Mouse (Mus musculus): ENCODE results near the gene Dok7. TPM values are rescaled to one million over a fixed set of nuclear protein-coding genes. Genes with fewer than 3 reads are reported as not detected.

The Dok7 gene
- polyA plus RNA-seq, 2 experiments = 4.7 to 11.0 TPM

GRCm38 (mm10) chr5:35088785-35089613 is 32.4 kb downstream of the Dok7 start:
- Histone ChIP-seq H3K4me2 (replicated peaks; ENCODE audit: low read depth, low read length, severe bottlenecking) (no peak overlapping the region), H3K9ac (ENCODE audit: low read depth, low read length, severe bottlenecking) (no peak overlapping the region), H3K36me3 (ENCODE audit: control insufficient read depth, insufficient read depth, low read length) (peaks cover 27% of the 10 kb centered on the region), H3K27me3 (ENCODE audit: control insufficient read depth, insufficient read depth, low read length) (no peaks in the 10 kb centered on the region), H3K9me3 (ENCODE audit: control insufficient read depth, low read length) (no peaks in the 10 kb centered on the region), H3K27ac (replicated peaks; ENCODE audit: low read depth, low read length) (no peak overlapping the region), H3K4me1 (ENCODE audit: control insufficient read depth, insufficient read depth, low read length) (no peaks in the 10 kb centered on the region), H3K4me3 (replicated peaks; ENCODE audit: low read length) (no peak overlapping the region)
- DNase-seq (ENCODE audit: low spot score) = peak; percentile 13
- WGBS = 67% methylated on average over 9 of the region's 9 CpGs
- no peak for TF ChIP-seq POLR2A (IDR thresholded peaks at IDR 0.05; ENCODE audit: borderline replicate concordance, extremely low read depth, insufficient read depth, insufficient read length)
- peak; percentile 35; the same call in 1 of the 2 replicates for ATAC-seq (ENCODE audit: low FRiP score, low read depth)

DNA sequence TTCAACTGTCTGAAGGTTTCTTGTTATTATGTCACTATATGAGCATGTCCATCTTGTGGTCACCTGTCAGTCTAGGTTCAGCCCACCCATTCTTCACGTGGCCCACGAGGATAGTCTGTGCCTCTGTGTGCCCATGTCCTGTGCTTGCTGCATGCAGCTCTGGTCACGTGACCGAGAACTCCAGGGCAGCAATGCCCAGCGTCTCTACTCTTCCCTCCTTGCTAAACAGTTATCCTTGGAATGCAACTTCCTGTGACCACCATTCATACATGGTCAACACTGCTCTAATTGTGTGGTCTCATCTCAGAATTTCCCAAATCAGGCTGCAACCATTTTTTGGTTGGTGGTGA is 33.0 kb downstream of the Dok7 start:
- no peaks in the 10 kb centered on the region for H3K27me3 ChIP-seq (ENCODE audit: control insufficient read depth, insufficient read depth, low read length)
- H3K9ac ChIP-seq (ENCODE audit: low read depth, low read length, severe bottlenecking) = no peak overlapping the region
- peaks cover 32% of the 10 kb centered on the region for H3K36me3 ChIP-seq (ENCODE audit: control insufficient read depth, insufficient read depth, low read length)
- no peak overlapping the region for H3K4me2 ChIP-seq (replicated peaks; ENCODE audit: low read depth, low read length, severe bottlenecking)
- no peak overlapping the region for H3K4me3 ChIP-seq (replicated peaks; ENCODE audit: low read length)
- ATAC-seq (ENCODE audit: low FRiP score, low read depth) (no peak), DNase-seq (ENCODE audit: low spot score) (no peak)
- H3K9me3 ChIP-seq (ENCODE audit: control insufficient read depth, low read length) = no peaks in the 10 kb centered on the region
- no peak for TF ChIP-seq POLR2A (IDR thresholded peaks at IDR 0.05; ENCODE audit: borderline replicate concordance, extremely low read depth, insufficient read depth, insufficient read length)
- H3K27ac ChIP-seq (replicated peaks; ENCODE audit: low read depth, low read length) = no peak overlapping the region
- WGBS = 82% methylated on average over 5 of the region's 5 CpGs
- no peaks in the 10 kb centered on the region for H3K4me1 ChIP-seq (ENCODE audit: control insufficient read depth, insufficient read depth, low read length)

DNA sequence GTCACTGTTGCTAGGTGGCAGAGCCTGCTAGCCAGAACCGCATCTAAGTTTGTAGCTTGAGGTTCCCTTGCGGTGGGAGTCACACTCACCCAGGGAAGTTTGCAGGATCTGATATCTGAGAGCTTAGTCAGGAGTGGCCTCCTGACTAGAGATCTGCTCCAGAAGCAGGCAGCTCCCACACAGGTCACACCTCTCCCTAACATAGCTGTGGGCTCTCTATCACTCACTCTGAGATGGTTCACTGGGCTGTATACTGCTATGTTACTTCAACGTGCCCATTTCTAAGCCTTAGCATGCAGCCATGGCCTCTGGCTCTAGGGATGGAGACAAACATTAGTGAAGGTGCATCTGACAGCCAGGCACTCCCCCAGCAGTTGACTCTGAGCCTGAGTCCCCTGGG is 35.1 kb downstream of the Dok7 start:
- ATAC-seq (ENCODE audit: low FRiP score, low read depth) = no peak
- Histone ChIP-seq H3K9ac (ENCODE audit: low read depth, low read length, severe bottlenecking) (no peak overlapping the region), H3K4me3 (replicated peaks; ENCODE audit: low read length) (no peak overlapping the region), H3K9me3 (ENCODE audit: control insufficient read depth, low read length) (no peaks in the 10 kb centered on the region), H3K27me3 (ENCODE audit: control insufficient read depth, insufficient read depth, low read length) (no peaks in the 10 kb centered on the region), H3K36me3 (ENCODE audit: control insufficient read depth, insufficient read depth, low read length) (peaks cover 52% of the 10 kb centered on the region), H3K27ac (replicated peaks; ENCODE audit: low read depth, low read length) (no peak overlapping the region), H3K4me1 (ENCODE audit: control insufficient read depth, insufficient read depth, low read length) (no peaks in the 10 kb centered on the region), H3K4me2 (replicated peaks; ENCODE audit: low read depth, low read length, severe bottlenecking) (no peak overlapping the region)
- DNase-seq (ENCODE audit: low spot score) = no peak
- no peak for TF ChIP-seq POLR2A (IDR thresholded peaks at IDR 0.05; ENCODE audit: borderline replicate concordance, extremely low read depth, insufficient read depth, insufficient read length)
- WGBS = 91% methylated on average over 3 of the region's 3 CpGs

DNA sequence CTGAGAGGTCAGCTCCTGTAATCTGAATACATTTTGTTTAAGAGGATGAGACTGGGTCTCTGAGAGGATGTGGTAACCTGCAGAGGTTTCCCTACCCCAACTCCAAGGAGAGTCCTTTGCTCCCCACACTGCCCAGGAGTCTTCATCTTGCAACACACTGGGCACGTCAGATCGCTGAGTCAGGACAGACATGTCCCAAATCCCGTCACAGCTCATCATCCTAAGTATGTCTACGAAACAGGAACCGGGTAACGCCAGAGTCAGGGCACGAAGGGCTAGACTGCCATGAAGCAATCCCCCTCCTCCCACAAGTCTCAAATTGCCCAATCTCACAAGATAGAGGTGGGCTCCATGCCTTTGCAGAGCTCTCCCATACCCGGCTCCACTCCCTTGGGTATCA is 46.5 kb downstream of the Dok7 start:
- Histone ChIP-seq H3K4me2 (replicated peaks; ENCODE audit: low read depth, low read length, severe bottlenecking) (no peak overlapping the region), H3K27ac (replicated peaks; ENCODE audit: low read depth, low read length) (no peak overlapping the region), H3K9ac (ENCODE audit: low read depth, low read length, severe bottlenecking) (no peak overlapping the region), H3K36me3 (ENCODE audit: control insufficient read depth, insufficient read depth, low read length) (peaks cover 43% of the 10 kb centered on the region), H3K4me3 (replicated peaks; ENCODE audit: low read length) (no peak overlapping the region), H3K27me3 (ENCODE audit: control insufficient read depth, insufficient read depth, low read length) (no peaks in the 10 kb centered on the region), H3K4me1 (ENCODE audit: control insufficient read depth, insufficient read depth, low read length) (peaks cover 17% of the 10 kb centered on the region), H3K9me3 (ENCODE audit: control insufficient read depth, low read length) (no peaks in the 10 kb centered on the region)
- DNase-seq (ENCODE audit: low spot score) (no peak), ATAC-seq (ENCODE audit: low FRiP score, low read depth) (no peak)
- no peak for TF ChIP-seq POLR2A (IDR thresholded peaks at IDR 0.05; ENCODE audit: borderline replicate concordance, extremely low read depth, insufficient read depth, insufficient read length)
- 89% methylated on average over 8 of the region's 8 CpGs for WGBS

DNA sequence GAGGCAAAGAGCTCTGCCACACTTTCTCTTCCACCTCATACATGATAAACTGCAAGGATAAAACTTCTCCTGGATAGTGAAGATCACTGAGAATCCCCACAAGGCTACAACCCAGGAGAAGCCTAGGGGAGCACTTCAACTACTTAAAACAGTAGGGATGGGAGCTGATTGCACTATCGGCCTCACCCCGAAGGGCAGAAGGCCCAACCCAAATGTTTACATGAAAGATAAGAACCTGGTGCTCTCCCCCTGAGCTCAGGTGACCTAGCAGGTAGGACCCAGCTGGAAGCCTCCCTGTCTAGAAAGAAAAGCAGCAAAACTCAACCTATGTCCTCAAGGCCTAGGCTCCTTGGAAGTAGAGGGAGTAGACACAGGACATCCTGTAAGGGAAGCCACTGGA is 47.0 kb downstream of the Dok7 start:
- no peak overlapping the region for H3K4me3 ChIP-seq (replicated peaks; ENCODE audit: low read length)
- WGBS = 71% methylated on average over 2 of the region's 2 CpGs
- TF ChIP-seq POLR2A (IDR thresholded peaks at IDR 0.05; ENCODE audit: borderline replicate concordance, extremely low read depth, insufficient read depth, insufficient read length) = no peak
- no peak for DNase-seq (ENCODE audit: low spot score)
- ATAC-seq (ENCODE audit: low FRiP score, low read depth) = no peak
- H3K9ac ChIP-seq (ENCODE audit: low read depth, low read length, severe bottlenecking) = no peak overlapping the region
- H3K27me3 ChIP-seq (ENCODE audit: control insufficient read depth, insufficient read depth, low read length) = no peaks in the 10 kb centered on the region
- H3K4me1 ChIP-seq (ENCODE audit: control insufficient read depth, insufficient read depth, low read length) = peaks cover 17% of the 10 kb centered on the region
- H3K9me3 ChIP-seq (ENCODE audit: control insufficient read depth, low read length) = no peaks in the 10 kb centered on the region
- H3K36me3 ChIP-seq (ENCODE audit: control insufficient read depth, insufficient read depth, low read length) = peaks cover 38% of the 10 kb centered on the region
- no peak overlapping the region for H3K27ac ChIP-seq (replicated peaks; ENCODE audit: low read depth, low read length)
- no peak overlapping the region for H3K4me2 ChIP-seq (replicated peaks; ENCODE audit: low read depth, low read length, severe bottlenecking)
